Mouse (Mus musculus): Measurements from ENCODE around the gene Gm21992. TPM values are rescaled to one million over a fixed set of nuclear protein-coding genes. Genes with fewer than 3 reads are reported as not detected.

Gm21992 gene
- polyA plus RNA-seq (2014; fragmentation: Nextera tagmentation; extraction: Ambion mirVana) = 14.9 and 17.1 TPM in 2 replicates

DNA sequence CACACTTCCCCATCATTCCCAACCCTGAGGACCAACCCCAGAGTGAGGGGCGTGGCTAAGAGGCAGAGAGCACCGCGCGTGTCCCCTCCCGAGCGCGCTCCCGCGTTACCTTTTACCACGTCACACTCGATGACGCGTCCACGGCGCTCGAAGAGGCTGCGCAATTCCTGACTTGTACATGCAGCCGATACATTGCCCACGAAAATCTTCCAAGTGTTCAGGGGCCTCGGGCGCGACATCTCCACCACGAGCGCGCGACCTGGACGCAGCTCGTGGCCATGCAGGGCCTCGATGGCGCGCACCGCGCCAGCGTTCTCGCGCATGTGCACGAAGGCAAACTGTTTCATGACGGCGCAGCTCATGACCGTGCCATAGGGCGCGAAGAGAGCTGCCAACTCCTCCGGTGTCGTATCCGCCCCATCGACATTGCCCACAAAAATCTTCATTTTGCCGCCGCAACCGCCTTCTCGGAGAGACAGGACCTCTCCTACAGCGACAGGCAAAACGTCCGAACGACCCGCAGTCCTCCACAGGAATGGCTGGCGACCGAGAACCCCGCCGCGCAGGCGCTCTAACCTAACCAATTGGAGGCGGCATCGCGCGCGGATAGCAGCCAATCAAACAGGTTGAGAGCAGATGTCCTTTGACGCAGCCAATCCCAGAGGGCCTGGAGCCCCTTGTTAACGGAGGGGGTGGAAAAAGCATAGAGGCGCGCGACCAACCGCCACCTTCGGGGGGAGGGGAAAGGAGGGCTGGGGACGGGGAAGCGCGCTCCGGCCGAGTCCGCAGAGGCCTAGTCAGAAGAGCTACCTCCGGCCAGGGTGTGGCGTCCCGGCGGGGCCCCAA, at the start of gene Gm21992, which contains the start of gene Rbm14:
Gm21992 (minus strand) TSS at position 550 of the 846 bp plus-strand sequence.
Rbm14 (minus strand) TSS at position 572 of the 846 bp plus-strand sequence.
- H3K4me1 ChIP-seq (ENCODE audit: control insufficient read depth, insufficient read depth, low read length) = peaks cover 17% of the 10 kb centered on the region
- peak within 1 kb of the TSS; percentile 74 for H3K9ac ChIP-seq (ENCODE audit: low read depth, low read length)
- WGBS = under 1% methylated on average over 81 of the region's 83 CpGs

DNA sequence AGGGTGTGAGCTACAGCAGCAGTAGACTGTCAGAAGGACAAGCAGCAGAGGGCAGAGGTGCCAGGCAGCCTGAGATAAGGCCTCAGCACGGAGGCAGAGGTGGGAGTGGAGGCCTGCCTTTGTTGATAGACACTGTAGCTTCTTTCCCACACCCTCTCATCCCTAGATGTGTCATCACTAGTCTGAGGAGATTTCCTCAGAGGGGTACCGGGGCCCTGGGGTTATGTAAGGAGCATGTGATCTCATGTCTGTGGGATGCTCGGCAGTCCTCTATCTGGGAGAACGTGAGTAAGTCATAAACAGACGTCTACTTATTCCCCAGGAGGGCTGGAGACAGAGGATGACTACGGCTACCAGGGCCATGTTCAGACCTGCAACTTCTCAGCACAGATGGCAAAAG, 47.7 kb upstream of the Gm21992 start:
- Histone ChIP-seq H3K4me3 (ENCODE audit: low read depth, low read length) (no peak overlapping the region), H3K4me2 (ENCODE audit: low read depth, low read length) (no peak overlapping the region), H3K27me3 (replicated peaks; ENCODE audit: control insufficient read depth, insufficient read depth, low read length) (no peaks in the 10 kb centered on the region), H3K4me1 (ENCODE audit: control insufficient read depth, insufficient read depth, low read length) (0 out of 2 replicates have a peak, but pooled peaks cover 7% of the 10 kb centered on the region), H3K27ac (replicated peaks; ENCODE audit: low read depth, low read length) (no peak overlapping the region), H3K9ac (ENCODE audit: low read depth, low read length) (no peak overlapping the region), H3K36me3 (ENCODE audit: control insufficient read depth, insufficient read depth, low read length) (no peaks in the 10 kb centered on the region), H3K9me3 (ENCODE audit: control insufficient read depth, low read length) (no peaks in the 10 kb centered on the region)
- no peak for DNase-seq (ENCODE audit: low spot score)
- 63% methylated on average over 6 of the region's 6 CpGs for WGBS
- ATAC-seq (ENCODE audit: low read depth) = no peak

More for the DNA sequence above, at the start of gene Gm21992, which contains the start of gene Rbm14:
- H3K4me2 ChIP-seq (ENCODE audit: low read depth, low read length) = peak within 1 kb of the TSS; percentile 76
- H3K36me3 ChIP-seq (ENCODE audit: control insufficient read depth, insufficient read depth, low read length) = no peaks in the 10 kb centered on the region
- H3K27ac ChIP-seq (replicated peaks; ENCODE audit: low read depth, low read length) = peak within 1 kb of the TSS; percentile 94
- no peaks in the 10 kb centered on the region for H3K9me3 ChIP-seq (ENCODE audit: control insufficient read depth, low read length)
- DNase-seq (ENCODE audit: low spot score) (peak; percentile 100), ATAC-seq (ENCODE audit: low read depth) (peak; percentile 98)
- H3K4me3 ChIP-seq (ENCODE audit: low read depth, low read length) = peak within 1 kb of the TSS; percentile 75
- H3K27me3 ChIP-seq (replicated peaks; ENCODE audit: control insufficient read depth, insufficient read depth, low read length) = no peaks in the 10 kb centered on the region

DNA sequence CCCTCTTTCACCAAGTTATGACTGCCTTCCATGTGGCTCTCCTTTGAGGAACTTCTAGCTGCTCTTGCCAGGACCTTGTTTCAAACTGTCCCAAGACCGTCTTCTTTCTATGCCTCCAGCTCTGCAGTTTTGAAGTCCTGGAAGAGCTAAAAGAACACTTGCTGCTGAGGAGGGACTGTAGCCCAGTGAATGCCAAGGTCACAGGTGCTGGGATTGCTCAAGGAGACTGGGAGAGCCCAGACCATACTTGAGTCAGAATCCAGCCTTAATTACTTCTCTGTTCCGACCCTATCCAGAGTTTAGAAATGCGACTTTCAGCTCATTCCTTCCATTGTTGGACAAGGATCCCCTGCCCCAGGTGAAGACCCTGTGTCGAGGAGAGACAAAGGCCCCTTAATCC, 44.5 kb upstream of the Gm21992 start:
- Histone ChIP-seq H3K4me3 (ENCODE audit: low read depth, low read length) (peak overlapping the region; percentile 53; the same call in 1 of the 2 replicates), H3K27ac (replicated peaks; ENCODE audit: low read depth, low read length) (no peak overlapping the region), H3K27me3 (replicated peaks; ENCODE audit: control insufficient read depth, insufficient read depth, low read length) (no peaks in the 10 kb centered on the region), H3K36me3 (ENCODE audit: control insufficient read depth, insufficient read depth, low read length) (no peaks in the 10 kb centered on the region), H3K9ac (ENCODE audit: low read depth, low read length) (peak overlapping the region; percentile 68), H3K9me3 (ENCODE audit: control insufficient read depth, low read length) (no peaks in the 10 kb centered on the region), H3K4me1 (ENCODE audit: control insufficient read depth, insufficient read depth, low read length) (0 out of 2 replicates have a peak, but pooled peaks cover 7% of the 10 kb centered on the region), H3K4me2 (ENCODE audit: low read depth, low read length) (peak overlapping the region; percentile 97)
- ATAC-seq (ENCODE audit: low read depth) (no peak), DNase-seq (ENCODE audit: low spot score) (no peak)
- 76% methylated on average over 4 of the region's 4 CpGs for WGBS

DNA sequence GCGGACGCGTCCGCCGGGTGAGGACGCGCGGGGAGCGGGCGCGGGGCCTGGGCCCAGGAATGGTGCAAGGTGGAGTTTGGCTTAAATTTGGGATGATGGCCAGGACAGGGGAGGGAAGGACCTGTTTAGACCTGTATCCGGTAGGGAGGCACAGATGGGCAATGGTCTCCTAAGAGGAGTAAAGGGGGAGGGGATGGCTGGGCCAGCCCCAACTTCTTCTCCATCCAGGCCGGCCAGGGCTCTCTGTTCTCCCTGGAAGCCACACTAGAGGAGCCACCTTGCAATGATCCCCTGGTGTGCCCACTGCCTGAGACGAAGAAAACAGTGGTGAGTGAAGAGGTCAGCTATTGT, 44.0 kb upstream of the Gm21992 start:
- peak overlapping the region; percentile 97 for H3K4me2 ChIP-seq (ENCODE audit: low read depth, low read length)
- peak overlapping the region; percentile 68 for H3K9ac ChIP-seq (ENCODE audit: low read depth, low read length)
- H3K36me3 ChIP-seq (ENCODE audit: control insufficient read depth, insufficient read depth, low read length) = no peaks in the 10 kb centered on the region
- 0 out of 2 replicates have a peak, but pooled peaks cover 7% of the 10 kb centered on the region for H3K4me1 ChIP-seq (ENCODE audit: control insufficient read depth, insufficient read depth, low read length)
- H3K9me3 ChIP-seq (ENCODE audit: control insufficient read depth, low read length) = no peaks in the 10 kb centered on the region
- WGBS = 2% methylated on average over 6 of the region's 14 CpGs
- peak; percentile 13; the same call in 1 of the 2 replicates for ATAC-seq (ENCODE audit: low read depth)
- DNase-seq (ENCODE audit: low spot score) = no peak
- no peak overlapping the region for H3K27ac ChIP-seq (replicated peaks; ENCODE audit: low read depth, low read length)
- H3K4me3 ChIP-seq (ENCODE audit: low read depth, low read length) = peak overlapping the region; percentile 53
- no peaks in the 10 kb centered on the region for H3K27me3 ChIP-seq (replicated peaks; ENCODE audit: control insufficient read depth, insufficient read depth, low read length)

DNA sequence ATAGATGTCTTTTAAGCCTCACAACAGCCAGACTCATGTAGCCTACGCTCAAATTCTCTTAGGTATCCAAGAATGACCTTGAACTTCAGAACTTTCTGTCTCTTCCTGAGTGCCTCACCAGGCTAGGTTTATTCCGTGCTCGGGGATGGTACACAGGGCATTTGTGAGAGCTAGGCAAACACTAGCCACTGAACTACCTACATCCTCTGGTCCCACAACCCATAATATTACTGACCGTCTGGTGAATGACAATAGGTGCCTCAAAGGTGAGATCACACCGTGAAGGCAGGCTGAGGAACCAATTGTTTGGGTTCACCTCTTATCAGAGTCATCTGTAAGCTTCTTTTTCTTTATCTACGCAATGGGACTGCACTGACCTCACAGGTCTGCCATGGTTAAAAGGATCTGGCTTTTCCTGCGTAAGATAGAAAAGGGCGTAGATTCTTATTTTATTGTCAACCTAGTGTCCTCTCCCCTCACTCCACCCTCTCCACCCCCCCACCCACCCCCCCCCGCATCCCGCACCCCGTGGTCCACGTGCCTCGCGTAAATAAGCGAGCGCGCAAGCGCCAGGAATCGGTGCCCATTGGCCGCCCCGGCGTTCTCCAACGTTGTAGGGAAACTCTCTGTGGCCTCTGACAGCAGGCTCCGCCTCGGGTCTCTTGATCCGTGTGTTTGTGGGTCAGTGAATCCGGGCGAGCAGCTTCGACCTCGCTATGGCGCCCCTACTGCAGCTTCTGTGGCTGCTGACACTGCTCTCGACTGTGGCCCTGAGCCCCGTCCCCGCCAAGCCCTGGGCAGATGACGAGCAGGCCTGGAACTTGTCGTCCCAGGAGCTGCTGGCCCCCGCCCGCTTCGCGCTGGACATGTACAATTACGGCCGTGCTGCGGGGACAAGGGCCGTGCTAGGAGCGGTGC, 43.4 kb upstream of the Gm21992 start, which contains the start of gene Ctsf:
Ctsf (plus strand) TSS at position 579 of the 918 bp plus-strand sequence.
- no peak within 1 kb of the TSS for H3K27ac ChIP-seq (replicated peaks; ENCODE audit: low read depth, low read length)
- WGBS = 6% methylated on average over 35 of the region's 45 CpGs

DNA sequence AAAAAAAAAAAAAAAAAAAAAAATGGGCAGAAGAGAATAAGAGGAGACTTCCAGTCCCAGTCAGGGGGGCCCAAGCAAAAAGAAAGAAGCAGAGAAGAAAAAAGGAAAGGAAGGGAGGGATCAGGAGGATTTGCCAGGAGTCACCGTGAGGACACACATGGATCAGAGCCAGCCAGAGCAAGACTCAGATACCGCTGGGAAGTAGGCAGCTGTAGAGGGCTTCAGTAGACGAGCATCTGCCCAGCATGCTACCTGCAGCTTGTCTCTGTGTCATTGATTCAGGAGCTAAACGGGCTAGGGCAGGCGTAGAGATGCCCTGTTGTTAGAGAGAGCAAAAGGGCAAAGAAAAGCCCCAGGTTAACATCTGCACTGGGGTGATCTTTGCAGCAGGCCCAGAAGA, 38.9 kb upstream of the Gm21992 start:
- WGBS = 39% methylated on average over 5 of the region's 5 CpGs
- no peaks in the 10 kb centered on the region for H3K36me3 ChIP-seq (ENCODE audit: control insufficient read depth, insufficient read depth, low read length)
- no peak for ATAC-seq (ENCODE audit: low read depth)
- no peak overlapping the region for H3K4me3 ChIP-seq (ENCODE audit: low read depth, low read length)
- H3K9me3 ChIP-seq (ENCODE audit: control insufficient read depth, low read length) = no peaks in the 10 kb centered on the region
- H3K27me3 ChIP-seq (replicated peaks; ENCODE audit: control insufficient read depth, insufficient read depth, low read length) = no peaks in the 10 kb centered on the region
- H3K4me2 ChIP-seq (ENCODE audit: low read depth, low read length) = no peak overlapping the region
- no peaks in the 10 kb centered on the region for H3K4me1 ChIP-seq (ENCODE audit: control insufficient read depth, insufficient read depth, low read length)
- DNase-seq (ENCODE audit: low spot score) = no peak
- H3K27ac ChIP-seq (replicated peaks; ENCODE audit: low read depth, low read length) = no peak overlapping the region
- H3K9ac ChIP-seq (ENCODE audit: low read depth, low read length) = no peak overlapping the region

More for the DNA sequence above, 43.4 kb upstream of the Gm21992 start, which contains the start of gene Ctsf:
- Histone ChIP-seq H3K4me1 (ENCODE audit: control insufficient read depth, insufficient read depth, low read length) (0 out of 2 replicates have a peak, but pooled peaks cover 7% of the 10 kb centered on the region), H3K36me3 (ENCODE audit: control insufficient read depth, insufficient read depth, low read length) (no peaks in the 10 kb centered on the region), H3K27me3 (replicated peaks; ENCODE audit: control insufficient read depth, insufficient read depth, low read length) (no peaks in the 10 kb centered on the region), H3K9ac (ENCODE audit: low read depth, low read length) (peak within 1 kb of the TSS; percentile 68), H3K4me2 (ENCODE audit: low read depth, low read length) (peak within 1 kb of the TSS; percentile 97), H3K9me3 (ENCODE audit: control insufficient read depth, low read length) (no peaks in the 10 kb centered on the region), H3K4me3 (ENCODE audit: low read depth, low read length) (peak within 1 kb of the TSS; percentile 53)
- ATAC-seq (ENCODE audit: low read depth) (peak; percentile 96), DNase-seq (ENCODE audit: low spot score) (peak; percentile 90)

DNA sequence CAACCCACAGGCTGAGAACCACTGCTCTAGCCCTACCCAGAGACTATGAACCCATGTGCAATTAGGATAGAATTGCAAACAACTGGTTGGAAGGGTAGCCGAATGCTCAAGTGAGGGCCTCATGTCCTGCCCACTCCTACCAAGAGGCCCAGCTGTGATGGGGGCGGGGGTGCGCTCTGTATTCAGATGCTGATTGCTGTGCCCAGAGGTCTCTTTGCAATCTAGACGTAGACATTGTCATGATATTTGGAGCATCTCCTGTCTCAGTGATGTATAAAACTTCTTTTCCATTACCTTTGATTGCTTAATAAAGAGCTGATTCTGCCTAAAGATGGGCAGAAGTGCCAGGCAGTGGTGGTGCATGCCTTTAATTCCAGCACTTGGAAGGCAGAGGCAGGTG, 38.4 kb upstream of the Gm21992 start:
- Histone ChIP-seq H3K27me3 (replicated peaks; ENCODE audit: control insufficient read depth, insufficient read depth, low read length) (no peaks in the 10 kb centered on the region), H3K36me3 (ENCODE audit: control insufficient read depth, insufficient read depth, low read length) (no peaks in the 10 kb centered on the region), H3K4me1 (ENCODE audit: control insufficient read depth, insufficient read depth, low read length) (no peaks in the 10 kb centered on the region), H3K4me2 (ENCODE audit: low read depth, low read length) (no peak overlapping the region), H3K9ac (ENCODE audit: low read depth, low read length) (no peak overlapping the region), H3K4me3 (ENCODE audit: low read depth, low read length) (no peak overlapping the region), H3K9me3 (ENCODE audit: control insufficient read depth, low read length) (no peaks in the 10 kb centered on the region), H3K27ac (replicated peaks; ENCODE audit: low read depth, low read length) (no peak overlapping the region)
- ATAC-seq (ENCODE audit: low read depth) (no peak), DNase-seq (ENCODE audit: low spot score) (no peak)
- 54% methylated on average over 4 of the region's 4 CpGs for WGBS

DNA sequence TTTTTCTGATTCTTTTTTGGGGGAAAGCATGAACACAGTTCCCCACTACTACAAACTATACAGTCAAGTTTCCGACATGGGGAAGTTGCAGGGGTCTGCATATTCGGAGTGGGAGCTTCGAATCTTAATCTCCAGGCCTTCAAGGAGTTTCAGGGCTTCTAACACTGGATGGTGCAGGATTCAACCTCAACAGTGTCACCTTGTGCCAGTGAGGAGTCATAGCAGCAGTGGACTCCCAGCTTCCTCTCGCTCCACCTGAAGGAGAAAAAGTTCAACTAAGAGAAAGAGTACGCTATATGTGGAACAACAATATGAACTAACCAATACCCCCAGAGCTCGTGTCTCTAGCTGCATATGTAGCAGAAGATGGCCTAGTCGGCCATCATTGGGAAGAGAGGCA, 36.1 kb upstream of the Gm21992 start:
- ATAC-seq (ENCODE audit: low read depth) (no peak), DNase-seq (ENCODE audit: low spot score) (peak; percentile 30)
- no peaks in the 10 kb centered on the region for H3K4me1 ChIP-seq (ENCODE audit: control insufficient read depth, insufficient read depth, low read length)
- no peak overlapping the region for H3K4me2 ChIP-seq (ENCODE audit: low read depth, low read length)
- 37% methylated on average over 7 of the region's 7 CpGs for WGBS
- H3K9ac ChIP-seq (ENCODE audit: low read depth, low read length) = no peak overlapping the region
- H3K27ac ChIP-seq (replicated peaks; ENCODE audit: low read depth, low read length) = no peak overlapping the region
- no peaks in the 10 kb centered on the region for H3K9me3 ChIP-seq (ENCODE audit: control insufficient read depth, low read length)
- H3K36me3 ChIP-seq (ENCODE audit: control insufficient read depth, insufficient read depth, low read length) = no peaks in the 10 kb centered on the region
- H3K27me3 ChIP-seq (replicated peaks; ENCODE audit: control insufficient read depth, insufficient read depth, low read length) = no peaks in the 10 kb centered on the region
- H3K4me3 ChIP-seq (ENCODE audit: low read depth, low read length) = no peak overlapping the region

Data from embryonic facial prominence, embryonic 14.5 days (tissue).